Mouse (Mus musculus): ENCODE measurements around the gene Ldlrad3.

Ldlrad3 gene

DNA sequence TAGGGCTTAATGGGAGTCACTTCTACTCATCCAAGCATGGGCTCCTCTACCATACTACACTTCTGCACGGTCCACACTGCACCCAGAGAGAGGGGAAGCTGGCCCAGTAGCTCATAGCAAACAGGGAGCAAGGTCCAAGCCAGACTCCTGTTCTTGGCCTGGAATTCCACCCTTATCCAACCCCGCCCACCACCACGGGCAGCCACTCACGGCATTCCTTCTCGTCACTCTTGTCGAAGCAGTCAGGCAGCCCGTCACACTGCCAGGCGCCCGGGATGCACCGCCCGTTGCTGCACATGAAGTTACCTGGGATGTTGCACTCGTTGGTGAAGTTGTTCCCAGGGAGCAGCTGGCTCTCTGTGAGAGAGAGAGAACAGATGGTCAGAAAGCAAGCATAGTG is 72.9 kb downstream of the Ldlrad3 start:
- no peak for DNase-seq

DNA sequence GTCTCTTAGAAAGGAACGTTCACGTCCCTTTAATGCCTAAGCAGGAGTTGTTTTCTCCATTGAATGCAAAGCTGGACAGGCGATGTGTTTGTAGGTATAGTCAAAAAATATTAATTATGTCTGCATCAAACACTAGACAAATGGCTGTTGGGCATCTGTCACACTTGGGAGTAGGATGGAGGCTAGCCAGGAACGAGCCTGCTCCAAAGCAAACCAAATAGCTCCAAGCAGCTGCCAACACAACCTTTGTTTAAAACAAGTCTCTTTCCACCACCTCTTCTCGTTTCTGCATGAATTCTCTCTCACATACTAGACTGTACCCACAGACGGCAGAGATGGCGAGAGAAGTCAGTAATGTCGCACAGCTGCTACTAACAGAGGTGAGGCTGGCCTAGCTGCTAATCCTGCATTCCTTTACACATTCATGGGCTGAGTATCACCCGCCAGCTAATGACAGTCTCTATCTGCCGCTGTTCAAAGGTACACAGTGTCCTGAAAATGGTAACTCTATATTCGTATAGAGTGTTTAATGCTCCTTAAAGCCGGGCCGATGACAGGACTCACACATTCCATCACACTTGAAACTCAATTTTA is 74.2 kb downstream of the Ldlrad3 start:
- no peak for DNase-seq

DNA sequence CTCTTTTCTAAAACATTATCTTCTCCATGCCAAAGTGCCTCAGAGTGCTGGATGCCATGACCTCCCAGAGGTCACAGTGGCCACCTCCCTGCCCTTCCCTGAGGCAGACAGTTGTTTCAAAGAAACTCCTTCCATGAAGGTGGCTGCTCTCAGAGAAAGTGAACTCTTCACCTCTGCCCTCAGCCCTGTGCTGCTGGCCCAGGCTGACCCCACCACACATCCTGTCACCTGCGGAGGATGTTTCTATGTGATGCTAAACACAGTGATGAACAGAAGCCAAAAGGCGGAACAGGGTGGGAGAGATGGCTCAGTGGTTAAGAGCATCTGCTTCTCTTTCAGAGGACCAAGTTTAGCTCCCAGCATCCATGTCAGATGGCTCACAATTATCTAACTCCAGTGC is 75.9 kb downstream of the Ldlrad3 start:
- no peak for DNase-seq

DNA sequence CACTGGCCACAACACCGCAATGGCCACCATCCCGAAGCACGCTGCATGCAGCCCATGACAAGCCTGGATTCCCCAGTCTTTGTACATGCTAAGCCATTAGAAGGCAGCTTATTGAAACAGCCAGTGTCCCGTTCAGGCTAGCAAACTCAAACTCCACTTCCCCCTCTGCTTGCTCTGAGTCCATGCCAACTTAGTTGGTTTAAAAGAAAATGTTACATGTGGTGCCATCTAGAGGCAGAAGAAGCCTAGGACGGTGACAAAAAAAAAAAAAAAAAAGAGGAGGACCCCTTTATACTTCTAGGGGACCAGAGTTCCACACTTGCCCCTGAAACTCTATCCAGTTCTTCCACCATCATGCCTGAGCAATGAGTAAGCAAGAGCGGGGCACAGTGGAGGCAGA is 78.9 kb downstream of the Ldlrad3 start:
- no peak for DNase-seq

DNA sequence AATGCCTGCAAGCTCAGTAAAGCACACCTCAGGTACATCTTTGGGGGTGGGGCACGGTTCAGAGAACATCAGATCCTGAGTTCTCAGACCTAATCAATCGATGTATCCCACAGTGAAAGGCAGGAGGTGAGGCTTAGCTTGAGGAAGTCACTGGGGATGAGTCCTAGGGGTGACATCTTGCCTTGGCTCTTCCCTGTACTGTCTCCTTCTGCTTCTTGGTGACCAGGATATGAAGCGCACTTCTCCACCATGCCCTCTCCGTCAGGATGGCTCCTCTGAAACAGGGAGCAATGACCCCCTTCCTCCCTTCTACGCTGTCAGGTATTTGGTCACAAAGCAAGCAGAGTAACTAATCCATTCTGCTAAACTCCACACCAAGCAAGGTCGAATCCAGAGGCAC is 79.5 kb downstream of the Ldlrad3 start:
- DNase-seq: no peak

DNA sequence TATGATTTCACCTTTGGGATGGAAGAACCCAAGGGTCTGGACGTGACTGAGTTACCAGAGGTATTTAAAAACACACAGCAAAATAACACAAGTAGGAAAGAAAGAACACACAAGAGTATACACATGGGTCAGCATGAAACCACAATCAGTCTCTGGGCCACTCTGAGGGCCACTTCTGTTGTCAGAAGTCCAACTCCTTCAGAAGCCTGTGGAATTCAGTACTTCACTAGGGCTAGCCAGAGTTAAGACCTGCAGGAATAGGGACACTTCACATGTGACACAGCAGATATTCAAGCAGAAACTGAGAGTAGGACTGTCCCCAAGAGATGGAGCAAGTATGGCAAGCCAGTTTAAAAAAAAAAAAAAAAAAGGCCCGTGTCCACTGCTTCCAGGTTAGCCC is 80.7 kb downstream of the Ldlrad3 start:
- no peak for DNase-seq

DNA sequence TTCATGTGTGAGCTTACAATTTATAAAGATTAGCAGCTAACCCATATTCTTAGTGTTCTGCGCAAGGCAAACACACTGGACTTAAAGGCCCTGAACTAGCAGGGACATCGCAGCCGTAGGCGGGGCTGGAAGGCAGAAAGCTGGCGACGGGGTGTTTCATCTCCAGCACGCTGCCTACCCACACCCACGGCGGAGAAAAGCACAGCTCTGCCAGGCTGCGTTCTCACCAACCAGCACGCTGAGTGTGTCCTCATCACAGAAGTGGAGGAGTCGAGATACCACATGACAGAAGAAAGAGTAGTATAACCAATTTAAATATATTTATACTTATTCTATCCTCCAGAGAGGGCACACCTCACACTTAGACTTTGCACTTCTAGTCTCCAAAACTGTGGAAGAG is 82.2 kb downstream of the Ldlrad3 start:
- DNase-seq: no peak

DNA sequence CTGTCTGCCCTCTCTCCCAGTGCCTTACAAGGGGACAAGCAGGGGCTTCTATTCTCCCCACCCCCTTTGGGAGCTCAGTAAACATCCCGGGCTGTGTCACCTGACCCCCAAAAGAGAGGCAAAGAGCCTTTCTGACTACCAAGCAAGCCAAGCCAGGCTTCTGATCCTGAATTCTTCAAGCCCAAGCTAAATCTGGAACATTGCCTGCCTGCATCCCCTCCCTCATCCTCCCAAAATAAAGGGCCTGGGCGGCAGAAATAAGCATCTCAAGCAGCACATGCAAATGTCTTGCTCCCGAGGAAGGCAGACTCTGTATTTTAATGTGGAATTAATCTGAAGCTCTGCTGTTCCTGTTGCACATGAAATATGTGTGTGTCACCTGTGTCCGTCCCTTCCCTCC is 85.7 kb downstream of the Ldlrad3 start:
- no peak for DNase-seq

DNA sequence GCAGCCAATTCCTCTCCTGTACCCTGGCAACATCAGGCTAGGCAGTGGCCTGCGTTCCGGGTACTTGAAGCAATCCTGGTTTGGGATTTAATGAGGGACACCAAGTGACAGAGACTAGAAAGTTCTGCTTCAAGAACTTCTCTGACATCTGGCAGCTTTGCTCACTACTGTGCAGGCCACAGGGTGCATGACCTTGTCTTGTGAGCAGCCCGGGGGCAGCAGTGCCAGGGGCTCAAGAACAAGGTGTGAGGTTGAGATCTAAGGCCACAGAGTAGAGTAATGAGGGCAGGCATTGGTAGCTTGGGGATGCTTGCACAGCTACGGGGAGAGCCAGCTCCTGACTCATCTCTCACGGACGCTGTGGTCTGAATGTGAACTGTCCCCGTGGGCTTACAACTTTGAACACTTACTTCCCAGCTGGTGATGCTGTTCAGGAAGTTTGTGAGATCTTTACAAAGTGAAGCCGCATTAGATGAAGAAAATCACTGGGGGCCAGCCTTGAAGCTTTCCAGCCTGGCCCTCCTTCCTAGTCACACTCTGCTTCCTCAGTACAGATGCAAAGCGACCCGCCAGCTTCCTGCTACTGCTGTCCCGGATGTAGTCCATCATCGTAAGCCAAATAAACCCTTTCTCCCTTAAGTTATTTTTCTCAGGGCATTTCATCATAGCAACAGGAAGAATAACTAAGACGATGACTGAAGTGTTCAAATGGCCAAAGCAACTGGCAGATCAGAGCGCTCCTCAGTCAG is 86.3 kb downstream of the Ldlrad3 start:
- DNase-seq: no peak

DNA sequence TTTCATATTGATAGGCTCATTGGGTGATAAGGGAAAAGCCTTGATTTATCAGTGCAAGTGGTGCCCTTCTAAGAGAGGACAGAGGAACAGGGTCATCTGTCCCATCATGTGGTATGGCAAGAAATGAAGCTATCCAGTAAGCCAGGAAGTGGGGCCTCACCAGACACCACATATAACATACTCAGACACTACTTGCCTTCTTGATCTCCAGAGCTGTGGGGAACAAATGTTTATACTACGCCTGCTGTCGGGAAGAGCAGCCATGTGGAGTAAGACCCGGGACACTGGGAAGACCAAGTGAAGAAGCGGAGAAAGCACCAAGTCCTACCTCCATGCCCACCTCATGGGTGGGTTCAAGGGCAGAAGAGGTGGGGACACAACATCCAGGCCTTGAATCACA is 86.9 kb downstream of the Ldlrad3 start:
- DNase-seq: no peak

DNA sequence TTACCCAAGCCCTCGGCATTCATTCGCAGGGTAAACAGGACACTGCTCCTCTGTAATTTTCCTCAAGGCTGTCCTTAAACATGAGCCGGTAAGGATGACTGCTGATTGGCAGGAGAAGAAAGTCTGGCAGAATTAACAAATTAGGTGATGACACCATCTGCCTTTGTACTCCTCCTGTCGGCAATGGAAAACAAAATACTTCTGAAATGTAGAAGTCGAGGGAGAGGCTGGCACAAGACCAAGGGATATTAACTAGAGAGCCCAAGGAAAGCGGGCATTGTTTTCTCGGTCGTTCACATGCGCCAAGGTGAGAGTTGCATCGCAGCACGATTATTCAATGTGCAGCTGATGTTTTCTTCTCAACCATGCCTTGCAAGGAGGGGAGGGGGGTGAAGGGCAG is 91.4 kb downstream of the Ldlrad3 start:
- DNase-seq: peak; percentile 89

DNA sequence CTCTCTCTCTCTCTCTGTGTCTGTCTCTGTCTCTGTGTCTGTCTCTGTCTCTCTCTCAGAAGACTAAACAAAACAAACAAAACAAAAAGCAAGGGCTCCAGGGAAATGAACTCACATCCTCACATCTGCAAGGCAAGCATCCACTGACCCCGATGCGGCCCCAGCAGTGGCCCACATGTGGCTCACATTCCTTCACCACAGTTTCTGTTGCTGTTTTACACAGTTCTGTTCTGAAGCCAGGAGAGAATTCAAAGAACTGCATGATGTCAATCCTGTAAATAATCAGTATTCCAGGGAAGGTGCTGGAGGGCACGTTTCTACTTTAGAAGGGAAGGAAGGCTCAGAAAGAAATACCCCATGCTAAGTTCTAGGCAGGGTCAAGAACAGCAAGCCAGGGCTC is 91.9 kb downstream of the Ldlrad3 start:
- no peak for DNase-seq

DNA sequence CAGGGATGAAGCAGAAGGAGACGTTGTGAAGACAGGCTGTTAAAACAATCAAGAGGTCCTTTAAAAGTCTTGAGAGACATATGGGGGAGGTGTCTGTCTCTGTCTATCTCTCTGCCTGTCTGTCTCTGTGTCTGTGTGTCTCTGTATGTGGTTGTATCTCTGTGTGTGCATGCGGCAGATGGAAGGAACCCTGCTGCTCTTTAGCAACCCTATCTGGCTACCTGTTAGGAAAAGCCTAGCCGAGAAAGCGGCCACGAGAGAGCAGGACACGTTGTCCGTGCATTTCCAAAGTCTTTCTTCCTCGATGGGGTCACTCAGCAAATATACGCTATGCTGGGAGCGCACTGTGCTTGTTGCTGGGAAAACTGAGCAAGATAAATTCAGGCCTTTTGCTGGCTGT is 93.6 kb downstream of the Ldlrad3 start:
- DNase-seq: peak; percentile 59

DNA sequence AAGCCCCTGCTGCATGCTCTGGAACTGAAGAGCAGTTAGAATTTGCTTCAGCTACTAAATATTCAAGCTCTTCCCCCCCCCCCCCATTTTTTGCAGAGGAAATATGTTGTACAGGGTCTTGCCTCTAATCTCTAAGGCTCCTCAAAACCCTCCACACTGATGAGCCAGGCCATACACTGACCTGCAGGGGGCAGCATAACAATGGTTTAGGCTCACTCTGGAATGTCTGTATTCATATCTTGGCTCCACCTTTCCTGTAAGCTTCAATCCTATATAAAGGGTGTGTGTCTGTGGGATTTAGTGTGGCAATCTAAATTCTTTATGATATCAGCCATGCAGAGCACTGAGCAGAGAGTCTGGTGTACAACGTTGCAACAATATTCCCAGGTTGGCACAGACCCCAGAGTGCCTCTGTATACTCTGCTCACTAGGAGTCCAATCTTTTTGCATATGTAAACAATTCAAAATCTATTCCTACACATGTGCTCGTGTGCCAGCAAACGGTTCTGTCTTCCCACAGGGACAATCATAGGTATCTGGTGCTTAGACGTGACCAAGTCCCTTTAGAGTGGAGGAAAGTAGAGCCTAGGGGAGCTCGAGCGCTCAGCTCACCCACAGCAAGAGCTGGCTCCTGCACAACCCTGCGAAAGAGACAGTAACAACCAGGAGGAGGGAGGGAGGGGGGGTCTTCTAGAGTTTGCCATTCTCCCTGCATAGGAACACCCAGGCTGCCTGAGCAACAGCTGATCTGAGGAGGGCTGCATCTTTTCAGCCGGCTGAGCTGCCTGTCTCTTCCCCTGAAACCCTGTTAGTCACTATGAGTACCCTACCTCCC is 94.5 kb downstream of the Ldlrad3 start:
- DNase-seq: peak; percentile 91

DNA sequence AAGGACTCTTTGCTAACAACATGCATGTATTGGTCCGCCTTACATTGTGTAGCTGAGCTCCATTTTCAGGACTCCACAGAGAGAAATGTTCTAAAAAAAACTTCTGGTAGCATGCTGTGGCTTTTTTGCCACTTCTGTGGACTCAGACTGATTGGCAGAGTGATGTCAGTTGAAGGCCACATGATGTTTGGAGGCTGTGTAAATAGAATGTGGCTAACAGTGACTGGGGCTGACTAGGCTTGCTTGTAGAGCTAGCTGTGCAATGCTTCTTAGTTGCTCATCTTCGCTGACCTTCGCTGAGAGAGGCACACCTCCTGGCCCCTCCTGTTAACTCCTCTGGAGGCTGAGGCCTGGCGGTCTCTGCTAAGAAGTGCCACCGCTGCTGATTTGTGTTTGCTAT is 98.4 kb downstream of the Ldlrad3 start:
- no peak for DNase-seq

DNA sequence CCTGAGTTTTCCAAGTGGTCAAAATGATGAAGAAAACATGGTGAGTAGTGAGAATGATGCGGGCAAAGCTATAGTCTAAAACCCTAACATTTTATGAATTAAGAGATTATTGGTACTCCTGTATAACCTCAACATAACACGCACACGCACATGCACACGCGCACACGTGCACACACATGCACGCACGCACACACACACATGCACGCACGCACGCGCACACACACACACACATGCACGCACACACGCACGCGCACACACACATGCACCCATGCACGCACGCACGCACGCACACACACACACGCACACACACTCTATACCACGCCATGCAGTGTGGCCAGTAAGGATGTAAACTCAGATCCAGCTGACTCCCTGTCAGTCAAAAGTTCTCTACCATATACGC is 99.6 kb downstream of the Ldlrad3 start:
- DNase-seq: no peak

DNA sequence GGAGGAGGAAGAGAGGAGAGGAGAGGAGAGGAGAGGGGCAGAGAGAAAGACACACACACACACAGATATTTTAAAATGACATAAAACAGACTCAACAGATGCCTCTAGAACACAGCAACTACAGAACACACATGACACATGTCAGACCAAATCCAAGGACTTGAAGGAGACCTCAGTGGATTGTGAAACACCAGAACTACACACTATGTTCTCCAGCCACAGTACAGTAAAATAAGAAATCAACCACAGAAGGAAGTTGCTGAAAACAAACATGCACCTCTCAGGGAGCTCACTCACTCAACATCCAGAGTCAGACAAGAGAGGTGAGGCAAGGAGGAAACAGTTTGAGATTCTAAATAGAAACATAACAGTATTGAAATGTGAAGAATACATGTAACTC is 103.4 kb downstream of the Ldlrad3 start:
- no peak for DNase-seq

DNA sequence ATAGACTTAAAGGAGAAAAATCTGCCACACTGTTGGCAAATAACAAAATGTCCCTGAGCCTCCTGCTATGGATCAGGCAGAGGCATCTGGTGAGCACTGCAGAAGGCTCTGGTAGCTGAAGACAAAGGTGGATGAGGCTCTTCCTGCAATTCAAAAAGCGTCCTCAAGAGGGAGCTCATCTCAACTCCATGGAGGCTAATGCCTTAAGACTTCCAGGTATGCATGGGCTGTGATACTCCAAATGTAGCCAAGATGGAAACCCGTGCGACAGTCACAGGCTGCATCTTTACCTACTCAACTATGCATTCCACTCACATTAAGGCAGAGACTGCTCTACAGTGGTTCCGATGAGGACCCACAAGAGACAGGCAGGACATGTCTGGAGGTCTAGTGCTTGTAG is 108.6 kb downstream of the Ldlrad3 start:
- peak; percentile 93 for DNase-seq

DNA sequence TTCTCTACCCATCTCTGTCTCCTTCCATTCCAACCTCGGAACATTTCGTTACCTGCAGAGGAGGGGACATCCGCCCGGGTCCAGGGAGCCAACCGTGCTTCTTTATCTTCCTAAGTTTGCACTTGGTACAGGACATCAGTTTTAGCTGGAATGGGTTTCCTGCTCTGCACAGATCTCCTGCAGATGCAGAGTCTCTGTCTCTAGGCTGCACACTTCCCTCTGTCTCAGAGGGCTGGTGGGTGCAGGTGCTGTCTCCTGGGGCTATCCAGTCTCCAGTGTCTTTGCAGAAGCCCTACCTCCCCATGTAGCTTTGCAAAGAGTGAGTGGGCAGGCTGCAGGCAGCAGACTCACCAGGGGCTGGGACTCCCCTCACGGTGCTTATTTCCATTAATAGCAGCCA is 109.9 kb downstream of the Ldlrad3 start:
- DNase-seq: no peak

DNA sequence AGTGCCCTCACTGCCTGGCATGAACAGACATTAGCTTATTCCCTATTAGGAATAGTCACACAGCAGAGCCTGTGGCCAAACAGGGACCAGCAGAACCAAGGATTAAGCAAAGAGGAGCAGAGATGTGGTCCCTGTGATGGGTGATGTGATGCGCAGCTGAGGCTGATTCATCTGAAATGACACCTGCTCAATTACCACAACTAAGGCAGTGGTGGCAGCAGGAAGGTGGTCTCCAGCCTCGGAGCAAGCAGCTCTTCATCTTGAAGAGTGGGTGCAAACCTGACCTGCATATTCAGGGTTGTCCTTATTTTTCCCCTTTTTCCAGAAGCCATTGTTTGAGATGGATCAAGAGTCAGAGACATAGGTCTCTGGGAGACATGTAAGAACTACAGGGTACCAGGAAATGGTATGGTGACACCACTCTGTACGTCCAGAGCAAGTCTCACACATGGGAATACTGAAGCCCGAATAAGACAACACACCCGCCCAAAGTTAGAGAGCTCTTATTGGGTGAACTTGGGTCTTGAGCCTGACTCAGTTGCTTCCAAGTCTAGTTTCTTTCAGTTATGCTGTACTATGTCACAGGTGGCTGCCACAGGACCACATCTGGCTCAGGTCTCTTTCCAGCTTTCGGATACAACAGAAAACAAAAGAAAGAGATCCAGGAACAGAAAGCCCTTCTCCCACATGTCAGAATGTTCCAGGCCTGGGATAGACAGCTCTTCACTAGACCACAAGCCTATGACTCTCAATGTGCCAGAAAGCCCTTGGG is 112.7 kb downstream of the Ldlrad3 start:
- no peak for DNase-seq

DNA sequence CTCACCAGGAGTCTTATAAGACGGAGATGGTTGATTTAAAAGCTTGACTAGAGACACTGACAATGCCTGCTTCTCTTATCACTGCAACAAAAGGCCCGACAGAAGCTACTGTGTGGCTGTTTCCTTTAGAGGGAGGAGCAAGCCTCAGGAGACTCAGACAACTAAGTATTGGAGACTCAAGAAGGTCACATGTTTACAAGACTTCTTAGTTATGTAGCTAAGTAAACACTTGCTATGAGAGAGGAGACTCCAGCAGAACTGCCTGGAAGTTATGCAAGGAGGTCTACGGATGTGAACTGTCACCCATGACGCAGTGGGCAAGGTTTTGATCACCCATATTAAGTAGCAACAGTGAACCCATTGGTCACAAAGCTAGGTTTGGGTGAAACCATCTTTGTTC is 113.3 kb downstream of the Ldlrad3 start:
- DNase-seq: no peak

DNA sequence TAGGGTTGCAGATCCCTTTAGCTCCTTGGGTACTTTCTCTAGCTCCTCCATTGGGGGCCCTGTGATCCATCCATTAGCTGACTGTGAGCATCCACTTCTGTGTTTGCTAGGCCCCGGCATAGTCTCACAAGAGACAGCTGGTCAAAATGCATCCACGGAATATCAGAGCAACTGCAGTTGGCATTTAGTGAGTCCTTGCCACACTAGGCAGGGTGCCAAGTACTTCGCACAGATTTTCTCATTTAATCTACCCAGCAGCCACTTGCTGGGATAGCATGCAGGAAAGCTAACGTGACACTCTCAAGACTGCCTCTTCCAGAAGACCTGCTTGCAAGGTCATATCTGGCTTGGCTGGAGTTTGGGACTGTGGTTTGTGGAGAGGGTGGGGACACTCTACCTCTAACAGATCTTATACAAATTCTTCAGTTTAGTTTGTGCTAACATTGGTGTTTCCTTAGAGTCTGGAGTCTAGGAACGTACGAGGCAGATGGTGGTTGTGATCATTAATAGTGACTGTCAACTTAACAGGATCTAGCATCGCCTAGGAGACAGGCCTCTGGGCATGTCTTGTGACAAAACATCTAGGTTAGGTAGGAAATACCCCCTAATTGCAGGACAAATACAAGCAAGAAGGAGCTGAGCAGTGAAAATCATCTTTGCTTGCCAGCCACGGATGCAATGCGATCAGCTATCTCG is 115.0 kb downstream of the Ldlrad3 start:
- DNase-seq: peak; percentile 85

Measured in cerebellum, adult 9-10 months (tissue).